Mouse (Mus musculus) liver, postnatal 0 days (tissue): ENCODE measurements at regions not wholly inside any gene's neighbourhood (a gene's known extent, or its start where the extent isn't known, plus 50 kb on each side); places are given as distances from the start of the nearest gene placed in this dataset.

ENCODE experiments used
- CTCF ChIP-seq: sonication (generic); IDR thresholded peaks from 2 replicates; pipeline ENCODE4 v1.5.1; 2016; ENCODE audit warnings: antibody characterized with exemption, low read depth
- EP300 ChIP-seq: IDR thresholded peaks from 2 replicates; pipeline ENCODE4 v1.6.1; 2016; ENCODE audit warnings: antibody characterized with exemption, low read depth, mild to moderate bottlenecking

DNA sequence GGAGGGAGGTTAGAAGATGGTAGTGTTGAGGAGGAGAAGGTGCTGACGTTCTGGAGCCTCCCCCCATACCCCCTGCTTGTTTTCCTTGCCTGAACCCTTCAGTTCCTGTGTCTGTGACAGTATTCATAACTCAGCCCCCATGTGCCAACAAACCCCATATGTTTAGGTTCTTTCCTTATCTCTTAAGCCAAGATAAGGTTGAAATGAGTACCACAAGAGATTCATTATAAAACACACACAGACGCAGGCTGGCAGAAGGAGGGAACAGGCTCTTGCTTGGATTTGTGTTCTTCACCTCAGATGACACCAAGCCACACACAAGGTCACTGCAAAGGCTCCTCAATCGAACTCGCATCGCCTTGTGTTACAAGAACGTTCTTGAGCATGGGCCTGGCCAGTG, 162.9 kb upstream of the Arid2 start:
- TF ChIP-seq CTCF (no peak), EP300 (no peak)
